Mouse (Mus musculus) 3T3-L1 (cell line): Measurements from ENCODE around the gene Galnt9.
A peak's percentile ranks its signal among the peaks of the same experiment; 100 is the strongest.

Experiments used
- DNase-seq: peaks from one replicate; pipeline ENCODE4 v3.0.0-alpha.2; 2015; ENCODE audit warnings: low read depth, low spot score

Gene Galnt9

GRCm38 (mm10) chr5:110543951-110544690 is at the start of gene Galnt9:
Galnt9 (plus strand) TSS chr5:110544355.
- DNase-seq = no peak

- peak; percentile 67 for DNase-seq
Observed at GRCm38 (mm10) chr5:110494396-110494795, 49.8 kb upstream of the Galnt9 start.

- DNase-seq = no peak
Observed at GRCm38 (mm10) chr5:110495051-110495450, 49.1 kb upstream of the Galnt9 start.

GRCm38 (mm10) chr5:110497556-110497955 is 46.6 kb upstream of the Galnt9 start:
- peak; percentile 25 for DNase-seq

GRCm38 (mm10) chr5:110498071-110498470 is 46.1 kb upstream of the Galnt9 start:
- no peak for DNase-seq

- DNase-seq = no peak
Observed at GRCm38 (mm10) chr5:110500233-110500632, 43.9 kb upstream of the Galnt9 start.

GRCm38 (mm10) chr5:110503361-110503760 is 40.8 kb upstream of the Galnt9 start:
- peak; percentile 50 for DNase-seq

- no peak for DNase-seq
Observed at GRCm38 (mm10) chr5:110505611-110506294, 38.4 kb upstream of the Galnt9 start.

- DNase-seq = no peak
Observed at GRCm38 (mm10) chr5:110506295-110506616, 37.9 kb upstream of the Galnt9 start.

GRCm38 (mm10) chr5:110506856-110507255 is 37.3 kb upstream of the Galnt9 start:
- DNase-seq = no peak

GRCm38 (mm10) chr5:110507943-110508342 is 36.2 kb upstream of the Galnt9 start:
- no peak for DNase-seq

- DNase-seq = no peak
Observed at GRCm38 (mm10) chr5:110510357-110510756, 33.8 kb upstream of the Galnt9 start.

- DNase-seq = peak; percentile 23
Observed at GRCm38 (mm10) chr5:110513791-110514190, 30.4 kb upstream of the Galnt9 start.

- no peak for DNase-seq
Observed at GRCm38 (mm10) chr5:110514694-110515093, 29.5 kb upstream of the Galnt9 start.

- DNase-seq = no peak
Observed at GRCm38 (mm10) chr5:110516390-110516789, 27.8 kb upstream of the Galnt9 start.

GRCm38 (mm10) chr5:110518086-110518783 is 25.9 kb upstream of the Galnt9 start:
- no peak for DNase-seq

GRCm38 (mm10) chr5:110520974-110521373 is 23.2 kb upstream of the Galnt9 start:
- DNase-seq = no peak

GRCm38 (mm10) chr5:110521822-110522221 is 22.3 kb upstream of the Galnt9 start:
- DNase-seq = no peak

- no peak for DNase-seq
Observed at GRCm38 (mm10) chr5:110523296-110523695, 20.9 kb upstream of the Galnt9 start.

GRCm38 (mm10) chr5:110525701-110526100 is 18.5 kb upstream of the Galnt9 start:
- DNase-seq = peak; percentile 66

GRCm38 (mm10) chr5:110526556-110526955 is 17.6 kb upstream of the Galnt9 start:
- peak; percentile 48 for DNase-seq

GRCm38 (mm10) chr5:110531091-110531490 is 13.1 kb upstream of the Galnt9 start:
- no peak for DNase-seq

GRCm38 (mm10) chr5:110534402-110534801 is 9.8 kb upstream of the Galnt9 start:
- DNase-seq = no peak
